Mouse (Mus musculus) lung, postnatal 0 days (tissue): ENCODE data around the gene Acaa1a. TPM values are rescaled to one million over a fixed set of nuclear protein-coding genes. Genes with fewer than 3 reads are reported as not detected.

Source experiments
- ATAC-seq: fragments of 200-750 bp; cut with Nextera tagmentation; 2 replicates; pipeline ENCODE4 v1.8.0; 2017; ENCODE audit warnings: moderate library complexity
- DNase-seq: peaks from one replicate; pipeline ENCODE4 v3.0.0-alpha.2; 2016; ENCODE audit warnings: low spot score
- H3K27ac ChIP-seq: fragments of 300-500 bp; sonication (generic); 2 replicates; pipeline ENCODE4 v1.5.1; 2014; ENCODE audit warnings: antibody characterized with exemption, mild to moderate bottlenecking, low read length, mixed read lengths
- H3K27me3 ChIP-seq: fragments of 300-500 bp; sonication (generic); replicated peaks from 2 replicates; pipeline ENCODE4 v1.6.1; 2014; ENCODE audit warnings: low read length, mixed read lengths; ENCODE audit not compliant: insufficient read depth
- H3K36me3 ChIP-seq: fragments of 300-500 bp; sonication (generic); 2 replicates; pipeline ENCODE4 v1.6.1; 2014; ENCODE audit warnings: low read length, mixed read lengths; ENCODE audit not compliant: insufficient read depth
- H3K4me1 ChIP-seq: fragments of 300-500 bp; sonication (generic); 2 replicates; pipeline ENCODE4 v1.6.1; 2014; ENCODE audit warnings: antibody characterized with exemption, low read depth, low read length, mixed read lengths; ENCODE audit not compliant: insufficient read depth
- H3K4me2 ChIP-seq: fragments of 300-500 bp; sonication (generic); replicated peaks from 2 replicates; pipeline ENCODE4 v1.6.1; 2014; ENCODE audit warnings: low read depth, mild to moderate bottlenecking, low read length, moderate library complexity, mixed read lengths
- H3K4me3 ChIP-seq: fragments of 300-500 bp; sonication (generic); 2 replicates; pipeline ENCODE4 v1.5.1; 2014; ENCODE audit warnings: low read depth, low read length
- H3K9ac ChIP-seq: fragments of 300-500 bp; sonication (generic); replicated peaks from 2 replicates; pipeline ENCODE4 v1.6.1; 2014; ENCODE audit warnings: low read depth, mild to moderate bottlenecking
- H3K9me3 ChIP-seq: fragments of 300-500 bp; sonication (generic); 2 replicates; pipeline ENCODE4 v1.6.1; 2016; ENCODE audit warnings: low read length, mixed read lengths
- CTCF ChIP-seq: IDR thresholded peaks from 2 replicates; pipeline ENCODE4 v1.5.1; 2016; ENCODE audit warnings: antibody characterized with exemption, mild to moderate bottlenecking
- EP300 ChIP-seq: IDR thresholded peaks from 2 replicates; pipeline ENCODE4 v1.6.1; 2016; ENCODE audit warnings: antibody characterized with exemption, mild to moderate bottlenecking, control low read depth
- WGBS: fragments of 180-500 bp; shearing (Covaris S2); extraction: QIAGEN DNeasy Blood & Tissue Kit; methylation state at CpG from one replicate; pipeline ENCODE4 v1.1.7; 2014; 5-methylcytosine and 5-hydroxymethylcytosine counted together
- polyA plus RNA-seq: library from polyadenylated mRNA; unstranded; fragments of >200 nt; fragmentation: Nextera tagmentation; extraction: Ambion mirVana; gene quantifications from 2 replicates; pipeline ENCODE4 v1.2.1, GENCODE M21; 2015

The Acaa1a gene
- polyA plus RNA-seq, 1 experiment from 2014 or later: 114 TPM

- Histone ChIP-seq H3K4me3 (no peak overlapping the region), H3K27ac (no peak overlapping the region), H3K9ac (no peak overlapping the region), H3K9me3 (no peaks in the 10 kb centered on the region), H3K4me1 (peaks cover 5% of the 10 kb centered on the region; the same call in 1 of the 2 replicates), H3K4me2 (no peak overlapping the region), H3K36me3 (peaks cover 26% of the 10 kb centered on the region; the same call in 1 of the 2 replicates), H3K27me3 (no peaks in the 10 kb centered on the region)
- ATAC-seq (no peak), DNase-seq (no peak)
- TF ChIP-seq EP300 (no peak), CTCF (no peak)
- WGBS: 84% methylated on average over 8 of the region's 8 CpGs
Observed at GRCm38 (mm10) chr9:119346376-119346775, 6.9 kb downstream of the Acaa1a start.

GRCm38 (mm10) chr9:119350531-119350930 lies 11.1 kb downstream of the Acaa1a start:
- H3K36me3 ChIP-seq: 0 out of 2 replicates have a peak, but pooled peaks cover 11% of the 10 kb centered on the region
- TF ChIP-seq CTCF: no peak
- TF ChIP-seq EP300: no peak
- no peak overlapping the region for H3K4me2 ChIP-seq
- no peaks in the 10 kb centered on the region for H3K9me3 ChIP-seq
- no peak overlapping the region for H3K9ac ChIP-seq
- no peak overlapping the region for H3K4me3 ChIP-seq
- no peak for DNase-seq
- no peak for ATAC-seq
- H3K27me3 ChIP-seq: no peaks in the 10 kb centered on the region
- no peaks in the 10 kb centered on the region for H3K4me1 ChIP-seq
- 85% methylated on average over 3 of the region's 3 CpGs for WGBS
- no peak overlapping the region for H3K27ac ChIP-seq

DNA sequence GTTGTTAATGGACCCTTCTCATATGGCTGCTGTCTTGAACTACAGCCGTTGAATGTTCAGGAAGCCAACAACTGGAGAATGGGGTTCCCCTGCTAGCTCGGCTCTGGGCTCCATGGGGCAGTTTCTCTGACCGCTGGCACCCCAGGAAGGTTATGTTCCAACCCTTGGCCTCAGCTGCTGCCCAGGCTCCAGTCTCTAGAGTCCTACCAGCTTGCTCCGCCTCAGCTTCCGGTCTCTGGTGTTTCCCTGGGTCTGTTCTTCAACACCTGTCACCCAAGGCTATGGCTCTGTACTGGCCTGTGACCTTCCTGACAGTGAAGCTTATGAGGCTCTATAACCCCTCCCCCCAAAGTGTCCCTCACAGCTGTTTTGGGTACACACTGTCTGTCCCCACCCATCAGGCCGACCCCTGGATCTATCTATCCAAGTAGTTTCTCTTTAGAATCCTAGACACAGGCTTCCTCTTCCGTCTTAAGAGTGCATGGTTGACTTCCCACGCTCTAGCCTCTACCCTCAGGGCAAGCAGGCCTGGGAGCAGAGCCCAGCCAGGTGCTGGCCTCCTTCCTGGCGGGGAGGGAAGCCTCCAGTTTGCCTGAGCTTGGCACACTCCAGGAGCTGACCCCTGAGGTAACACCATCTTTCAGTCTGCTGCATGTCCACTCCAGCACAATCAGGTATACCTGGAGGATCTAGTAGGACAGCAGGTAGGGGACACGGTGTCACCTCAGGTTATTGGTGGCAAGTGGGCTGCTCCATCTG lies 11.7 kb downstream of the Acaa1a start:
- DNase-seq (no peak), ATAC-seq (no peak)
- TF ChIP-seq CTCF: no peak
- Histone ChIP-seq H3K9me3 (no peaks in the 10 kb centered on the region), H3K4me3 (no peak overlapping the region), H3K4me1 (no peaks in the 10 kb centered on the region), H3K27me3 (no peaks in the 10 kb centered on the region), H3K4me2 (no peak overlapping the region), H3K27ac (no peak overlapping the region), H3K9ac (no peak overlapping the region), H3K36me3 (0 out of 2 replicates have a peak, but pooled peaks cover 10% of the 10 kb centered on the region)
- WGBS: 87% methylated on average over 10 of the region's 10 CpGs

- H3K9me3 ChIP-seq: no peaks in the 10 kb centered on the region
- H3K4me3 ChIP-seq: no peak overlapping the region
- no peak overlapping the region for H3K4me2 ChIP-seq
- DNase-seq (peak; percentile 81), ATAC-seq (peak; percentile 89)
- TF ChIP-seq CTCF (peak; percentile 93), EP300 (no peak)
- 31% methylated on average over 4 of the region's 4 CpGs for WGBS
- no peaks in the 10 kb centered on the region for H3K4me1 ChIP-seq
- 0 out of 2 replicates have a peak, but pooled peaks cover 10% of the 10 kb centered on the region for H3K36me3 ChIP-seq
- no peak overlapping the region for H3K9ac ChIP-seq
- no peaks in the 10 kb centered on the region for H3K27me3 ChIP-seq
- H3K27ac ChIP-seq: no peak overlapping the region
Observed at GRCm38 (mm10) chr9:119352060-119352459, 12.6 kb downstream of the Acaa1a start.

GRCm38 (mm10) chr9:119353926-119354325 lies 14.4 kb downstream of the Acaa1a start:
- ATAC-seq: no peak
- no peak for TF ChIP-seq EP300
- no peak for TF ChIP-seq CTCF
- no peaks in the 10 kb centered on the region for H3K4me1 ChIP-seq
- no peak overlapping the region for H3K4me3 ChIP-seq
- no peaks in the 10 kb centered on the region for H3K27me3 ChIP-seq
- no peak for DNase-seq
- H3K9ac ChIP-seq: no peak overlapping the region
- no peak overlapping the region for H3K4me2 ChIP-seq
- no peak overlapping the region for H3K27ac ChIP-seq
- no peaks in the 10 kb centered on the region for H3K36me3 ChIP-seq
- H3K9me3 ChIP-seq: no peaks in the 10 kb centered on the region
- whole genome bisulfite sequencing: 49% methylated on average over 6 of the region's 6 CpGs

DNA sequence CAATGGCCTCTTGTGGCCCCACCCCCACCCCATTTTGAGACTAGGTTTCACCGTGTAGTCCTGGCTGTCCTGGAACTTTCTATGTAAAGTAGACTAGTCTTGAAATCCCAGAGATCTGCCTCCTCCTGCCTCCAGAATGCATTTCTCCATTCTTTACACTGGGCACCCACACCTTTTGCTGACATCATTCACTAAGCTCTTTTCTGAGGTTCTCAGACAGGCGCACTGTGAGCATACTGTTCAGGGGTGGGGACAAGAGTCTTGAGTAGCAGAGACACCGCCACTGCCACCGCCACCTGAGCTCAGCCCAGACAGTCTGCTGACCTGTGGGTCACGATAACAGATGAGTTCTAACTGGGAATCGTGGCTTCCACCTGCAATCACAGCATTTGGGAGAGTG lies 16.5 kb downstream of the Acaa1a start:
- WGBS: 47% methylated on average over 6 of the region's 6 CpGs
- no peaks in the 10 kb centered on the region for H3K36me3 ChIP-seq
- no peaks in the 10 kb centered on the region for H3K4me1 ChIP-seq
- no peak for TF ChIP-seq CTCF
- TF ChIP-seq EP300: no peak
- peak overlapping the region; percentile 57 for H3K27ac ChIP-seq
- peak; percentile 68 for DNase-seq
- no peaks in the 10 kb centered on the region for H3K27me3 ChIP-seq
- no peak overlapping the region for H3K9ac ChIP-seq
- H3K9me3 ChIP-seq: no peaks in the 10 kb centered on the region
- no peak overlapping the region for H3K4me3 ChIP-seq
- no peak overlapping the region for H3K4me2 ChIP-seq
- peak; percentile 63 for ATAC-seq
